Mouse (Mus musculus) cerebellum, adult 11-12 months (tissue): ENCODE measurements around the gene Sult2a5.

Experiments used
- DNase-seq: peaks from one replicate; pipeline ENCODE4 v3.0.0; 2022

The Sult2a5 gene

DNA sequence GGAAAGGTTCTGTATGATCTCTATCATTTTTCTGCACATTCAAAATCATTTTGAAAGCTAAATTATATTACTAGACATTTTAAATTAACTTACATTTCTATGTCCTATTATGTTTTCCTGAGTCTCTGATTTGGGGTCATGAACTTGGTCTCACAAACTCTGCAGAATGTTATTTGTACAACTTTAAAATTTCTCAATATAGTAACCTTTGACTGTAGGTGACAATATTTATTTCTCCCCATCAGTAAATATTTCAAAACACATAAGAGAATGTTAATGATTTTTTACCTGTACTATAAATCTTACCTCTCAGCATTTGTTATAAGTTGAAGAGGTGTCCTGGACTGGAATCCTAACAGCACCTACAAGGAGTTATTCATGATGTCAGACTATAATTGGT lies at the start of gene Sult2a5:
Sult2a5 (plus strand) TSS at position 301 of the 400 bp plus-strand sequence.
- DNase-seq = no peak
